Mouse (Mus musculus) retina, adult 2 months (tissue): ENCODE data around the gene Nrxn2.

ENCODE experiments used
- DNase-seq: peaks from one replicate; pipeline ENCODE4 v3.0.0-alpha.2; 2012; ENCODE audit warnings: low read depth, low spot score

Gene Nrxn2

GRCm38 (mm10) chr19:6452672-6453310 is 34.3 kb downstream of the Nrxn2 start:
- DNase-seq, result no peak

- DNase-seq, result no peak
These were observed 34.8 kb downstream of the Nrxn2 start for GRCm38 (mm10) chr19:6453349-6453748.

- no peak for DNase-seq
These were observed 35.6 kb downstream of the Nrxn2 start for GRCm38 (mm10) chr19:6454041-6454720.

- no peak for DNase-seq
These were observed 41.0 kb downstream of the Nrxn2 start for GRCm38 (mm10) chr19:6459504-6459903.

- no peak for DNase-seq
These were observed 44.3 kb downstream of the Nrxn2 start for GRCm38 (mm10) chr19:6462841-6463240.

GRCm38 (mm10) chr19:6464306-6465071 is 46.0 kb downstream of the Nrxn2 start:
- no peak for DNase-seq

GRCm38 (mm10) chr19:6465090-6465489 is 46.6 kb downstream of the Nrxn2 start:
- DNase-seq, result no peak

- no peak for DNase-seq
These were observed 48.4 kb downstream of the Nrxn2 start for GRCm38 (mm10) chr19:6466945-6467344.

GRCm38 (mm10) chr19:6467374-6467979 is 48.9 kb downstream of the Nrxn2 start:
- DNase-seq, result no peak

- DNase-seq, result no peak
These were observed 53.1 kb downstream of the Nrxn2 start for GRCm38 (mm10) chr19:6471630-6472029.

- DNase-seq, result no peak
These were observed 54.3 kb downstream of the Nrxn2 start for GRCm38 (mm10) chr19:6472821-6473220.

GRCm38 (mm10) chr19:6474706-6475105 is 56.2 kb downstream of the Nrxn2 start:
- DNase-seq, result no peak

GRCm38 (mm10) chr19:6475129-6475528 is 56.6 kb downstream of the Nrxn2 start:
- no peak for DNase-seq

GRCm38 (mm10) chr19:6477007-6477406 is 58.5 kb downstream of the Nrxn2 start:
- DNase-seq, result no peak

GRCm38 (mm10) chr19:6478566-6478965 is 60.0 kb downstream of the Nrxn2 start:
- DNase-seq, result no peak

- no peak for DNase-seq
These were observed 64.4 kb downstream of the Nrxn2 start for GRCm38 (mm10) chr19:6482886-6483285.

GRCm38 (mm10) chr19:6485059-6485630 is 66.6 kb downstream of the Nrxn2 start:
- DNase-seq, result no peak

- peak; percentile 73 for DNase-seq
These were observed 70.5 kb downstream of the Nrxn2 start for GRCm38 (mm10) chr19:6489030-6489429.

- DNase-seq, result no peak
These were observed 73.0 kb downstream of the Nrxn2 start for GRCm38 (mm10) chr19:6491538-6491937.

GRCm38 (mm10) chr19:6492124-6492523 is 73.6 kb downstream of the Nrxn2 start:
- no peak for DNase-seq

- DNase-seq, result no peak
These were observed 74.7 kb downstream of the Nrxn2 start for GRCm38 (mm10) chr19:6493219-6493618.

GRCm38 (mm10) chr19:6494032-6494431 is 75.5 kb downstream of the Nrxn2 start:
- DNase-seq, result no peak
